8 mouse cellular contexts compared by ENCODE assay signal in the genomic region with DNA sequence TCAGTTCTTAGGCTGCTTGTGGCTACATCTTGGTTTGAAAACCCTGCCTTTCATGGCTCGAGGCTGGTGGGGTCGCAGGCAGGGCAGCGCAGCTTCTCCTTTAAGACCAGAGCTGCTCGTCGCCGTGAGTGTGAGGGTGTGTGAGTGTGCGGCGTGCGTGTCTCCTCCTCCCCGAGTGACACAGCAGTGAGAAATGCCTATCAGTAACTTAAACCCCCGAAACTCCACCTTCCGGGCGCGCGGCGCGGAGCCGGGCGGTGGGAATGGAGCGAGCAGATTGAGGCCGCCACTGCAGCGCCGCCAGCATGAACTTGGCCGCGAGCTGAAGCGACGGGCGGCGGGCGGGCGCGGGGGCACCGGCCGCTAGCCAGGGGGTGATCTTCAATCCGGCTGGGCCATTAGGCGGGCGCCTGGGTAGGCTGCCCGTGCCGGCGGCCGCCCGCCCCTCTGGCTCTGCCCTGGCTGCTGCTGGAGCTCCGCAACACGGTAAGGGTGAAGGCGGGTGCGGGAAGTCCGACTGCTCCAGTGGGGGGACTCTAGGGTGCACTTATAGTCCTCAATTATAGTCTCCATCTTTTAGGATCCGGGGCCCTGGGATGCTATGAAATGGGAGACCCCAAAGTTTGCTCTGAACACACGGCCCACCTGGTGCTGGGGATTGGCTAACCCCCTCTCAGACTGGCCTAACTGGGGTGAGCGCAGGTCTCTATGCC. TPM values are rescaled to one million over a fixed set of nuclear protein-coding genes. Genes with fewer than 3 reads are reported as not detected.
A peak's percentile ranks its signal among the peaks of the same experiment; 100 is the strongest.
DNase-seq lines count a peak whose midpoint lies in the region; ATAC-seq lines count a peak whose summit lies in the region.

TSS of gene Mamld1 (plus strand) at position 393 of the 713 bp plus-strand sequence.

- DNase-seq in adrenal gland, postnatal 10 days: peak; percentile 83
- DNase-seq in embryo, embryonic 10.5 days (ENCODE audit: low spot score): peak; percentile 46
- peak; percentile 75 for DNase-seq in gastrocnemius, postnatal 25 days
- DNase-seq in intestine, embryonic 14.5 days (ENCODE audit: low spot score): peak; percentile 70
- DNase-seq in left cerebral cortex, adult 8-10 months (ENCODE audit: low spot score in 2 of 2): peak; percentile 60 to 75
- DNase-seq in lung, postnatal 36 days: peak; percentile 80
- peak; percentile 88 for DNase-seq in right cerebral cortex, postnatal 10 days (ENCODE audit: low spot score in 2 of 2)
- DNase-seq in MN1 (ENCODE audit: low spot score): no peak

- peak within 1 kb of the TSS; percentile 45 for H3K4me3 ChIP-seq in intestine, embryonic 14.5 days (ENCODE audit: low read depth, low read length)

- H3K4me2 ChIP-seq in intestine, embryonic 14.5 days (ENCODE audit: low read length): peak within 1 kb of the TSS; percentile 64

- H3K4me1 ChIP-seq in intestine, embryonic 14.5 days (replicated peaks; ENCODE audit: control insufficient read depth, insufficient read depth, low read length): no peaks in the 10 kb centered on the region

- 14% methylated on average over 22 of the region's 50 CpGs for WGBS in intestine, embryonic 14.5 days

- no peaks in the 10 kb centered on the region for H3K9me3 ChIP-seq in intestine, embryonic 14.5 days (ENCODE audit: control insufficient read depth, low read length)

- peak; percentile 53; the same call in 1 of the 2 replicates for ATAC-seq in intestine, embryonic 14.5 days (replicated peaks; ENCODE audit: low FRiP score, low TSS enrichment, low read depth)

- H3K27me3 ChIP-seq in intestine, embryonic 14.5 days (replicated peaks; ENCODE audit: control insufficient read depth, insufficient read depth, low read length): peaks cover 49% of the 10 kb centered on the region

- 0 out of 2 replicates have a peak within 1 kb of the TSS, but pooled peaks have one; percentile 20 for H3K9ac ChIP-seq in intestine, embryonic 14.5 days (ENCODE audit: low read length)

- no peaks in the 10 kb centered on the region for H3K36me3 ChIP-seq in intestine, embryonic 14.5 days (ENCODE audit: control insufficient read depth, insufficient read depth, low read length)

- no peak within 1 kb of the TSS for H3K27ac ChIP-seq in intestine, embryonic 14.5 days (ENCODE audit: low read depth)

RNA-seq across cellular contexts. Expression of gene Mamld1, which starts in this region (rescaled TPM):
- total RNA-seq in adrenal gland, postnatal 10 days (2021): 10 to 100 TPM; 13.6 to 19.4 TPM
- 1 to 10 TPM; 2.3 to 2.4 TPM for total RNA-seq in gastrocnemius, postnatal 25 days (2021)
- 2.6 and 2.8 TPM in 2 replicates for polyA plus RNA-seq in intestine, embryonic 14.5 days (2014; fragmentation: Nextera tagmentation; extraction: Ambion mirVana)
- 10 to 100 TPM; 25.7 to 28.1 (median 27.0) TPM for total RNA-seq in left cerebral cortex, adult 8-10 months (2022)

Comparison
In these comparisons a context has a peak if more than half of its experiments do, and no peak if none do; other contexts are left out.
1. RNA of gene Mamld1 (total RNA-seq): 25.7 to 28.1 TPM in left cerebral cortex, adult 8-10 months and 13.6 to 19.4 TPM in adrenal gland, postnatal 10 days; 2.3 to 2.4 TPM in gastrocnemius, postnatal 25 days; every median in the first group is over 4 times any median in the second.